Mouse (Mus musculus) intestine, embryonic 14.5 days (tissue): ENCODE data around the gene Ephb4. TPM values are rescaled to one million over a fixed set of nuclear protein-coding genes. Genes with fewer than 3 reads are reported as not detected.

Experiments
- ATAC-seq: fragments of 200-750 bp; cut with Nextera tagmentation; replicated peaks from 2 replicates; pipeline ENCODE4 v1.8.0; 2017; ENCODE audit warnings: low read depth, moderate number of reproducible peaks, moderate TSS enrichment, moderate library complexity; ENCODE audit not compliant: low FRiP score, low TSS enrichment
- DNase-seq: peaks from one replicate; pipeline ENCODE4 v3.0.0-alpha.2; 2018; ENCODE audit warnings: low spot score
- H3K27ac ChIP-seq: fragments of 300-500 bp; sonication (generic); 2 replicates; pipeline ENCODE4 v1.5.1; 2014; ENCODE audit warnings: low read depth, mild to moderate bottlenecking, control low read depth
- H3K27me3 ChIP-seq: fragments of 300-500 bp; sonication (generic); replicated peaks from 2 replicates; pipeline ENCODE4 v1.6.1; 2014; ENCODE audit warnings: low read length, control low read depth; ENCODE audit not compliant: control insufficient read depth, insufficient read depth
- H3K36me3 ChIP-seq: fragments of 300-500 bp; sonication (generic); 2 replicates; pipeline ENCODE4 v1.6.1; 2014; ENCODE audit warnings: low read length, control low read depth; ENCODE audit not compliant: control insufficient read depth, insufficient read depth
- H3K4me1 ChIP-seq: fragments of 300-500 bp; sonication (generic); replicated peaks from 2 replicates; pipeline ENCODE4 v1.6.1; 2014; ENCODE audit warnings: low read length, control low read depth, mixed read lengths; ENCODE audit not compliant: control insufficient read depth, insufficient read depth
- H3K4me2 ChIP-seq: fragments of 300-500 bp; sonication (generic); 2 replicates; pipeline ENCODE4 v1.6.1; 2014; ENCODE audit warnings: low read length
- H3K4me3 ChIP-seq: fragments of 300-500 bp; sonication (generic); 2 replicates; pipeline ENCODE4 v1.5.1; 2014; ENCODE audit warnings: low read depth, low read length, control low read depth, mixed read lengths
- H3K9ac ChIP-seq: fragments of 300-500 bp; sonication (generic); 2 replicates; pipeline ENCODE4 v1.6.1; 2014; ENCODE audit warnings: mild to moderate bottlenecking, low read length
- H3K9me3 ChIP-seq: fragments of 300-500 bp; sonication (generic); 2 replicates; pipeline ENCODE4 v1.6.1; 2016; ENCODE audit warnings: low read length, control low read depth; ENCODE audit not compliant: control insufficient read depth
- WGBS: fragments of 180-500 bp; shearing (Covaris S2); extraction: QIAGEN DNeasy Blood & Tissue Kit; methylation state at CpG from one replicate; pipeline ENCODE4 v1.1.7; 2014; 5-methylcytosine and 5-hydroxymethylcytosine counted together
- polyA plus RNA-seq: library from polyadenylated mRNA; unstranded; fragments of >200 nt; fragmentation: Nextera tagmentation; extraction: Ambion mirVana; gene quantifications from 2 replicates; pipeline ENCODE4 v1.2.1, GENCODE M21; 2014

The Ephb4 gene
- polyA plus RNA-seq, 1 experiment from 2014 or later = 51.3 TPM

DNA sequence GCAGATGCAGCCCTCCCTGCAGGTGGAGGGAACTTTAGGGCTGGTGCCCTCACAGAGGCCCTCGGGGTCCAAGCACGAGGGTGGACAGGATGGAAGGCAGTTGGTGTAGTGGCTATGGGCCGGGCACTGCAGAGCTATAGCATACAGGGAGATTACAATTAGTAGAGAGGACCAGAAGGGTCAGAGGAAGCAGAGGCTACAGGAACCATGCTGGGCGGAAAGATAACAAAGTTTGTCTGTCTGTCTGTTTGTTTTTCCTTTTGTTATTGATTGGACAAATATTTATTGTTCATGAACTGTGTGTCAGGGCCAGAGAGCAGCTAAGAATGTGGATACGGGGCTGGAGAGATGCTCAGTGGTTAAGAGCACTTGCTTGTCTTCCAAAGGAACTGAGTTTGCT, 64.3 kb downstream of the Ephb4 start:
- H3K4me3 ChIP-seq = no peak overlapping the region
- DNase-seq = no peak
- H3K4me2 ChIP-seq = no peak overlapping the region
- no peaks in the 10 kb centered on the region for H3K27me3 ChIP-seq
- H3K4me1 ChIP-seq = no peaks in the 10 kb centered on the region
- 39% methylated on average over 5 of the region's 5 CpGs for WGBS
- no peaks in the 10 kb centered on the region for H3K9me3 ChIP-seq
- no peak overlapping the region for H3K9ac ChIP-seq
- no peak overlapping the region for H3K27ac ChIP-seq
- no peak for ATAC-seq
- H3K36me3 ChIP-seq = no peaks in the 10 kb centered on the region

GRCm38 (mm10) chr5:137419105-137419504, 69.2 kb downstream of the Ephb4 start:
- Histone ChIP-seq H3K9ac (no peak overlapping the region), H3K4me3 (no peak overlapping the region), H3K9me3 (no peaks in the 10 kb centered on the region), H3K36me3 (no peaks in the 10 kb centered on the region), H3K27ac (no peak overlapping the region), H3K4me1 (no peaks in the 10 kb centered on the region), H3K4me2 (no peak overlapping the region), H3K27me3 (no peaks in the 10 kb centered on the region)
- 54% methylated on average over 9 of the region's 9 CpGs for WGBS
- DNase-seq (no peak), ATAC-seq (no peak)

- ATAC-seq = peak; percentile 41; the same call in 1 of the 2 replicates
These were observed 69.9 kb downstream of the Ephb4 start for GRCm38 (mm10) chr5:137419841-137420240.

DNA sequence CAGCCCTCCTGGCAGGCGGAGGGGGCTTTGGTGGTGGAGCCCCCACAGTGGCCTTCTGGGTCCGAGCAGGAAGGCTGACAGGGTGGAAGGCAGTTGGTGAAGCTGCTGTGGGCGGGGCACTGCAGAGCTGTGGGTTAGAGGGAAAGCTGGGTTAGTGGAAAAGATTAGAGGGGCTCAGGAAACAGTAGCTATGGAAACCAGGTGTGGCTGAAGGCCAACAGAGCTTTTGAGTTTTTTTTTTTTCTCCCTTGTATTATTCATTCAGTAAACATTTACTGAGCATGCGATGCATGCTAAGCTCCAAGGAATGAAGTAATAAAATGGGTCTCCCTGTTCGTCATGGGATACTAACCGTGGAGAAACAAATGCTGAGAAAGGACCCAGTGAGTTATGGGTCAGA, 75.7 kb downstream of the Ephb4 start:
- DNase-seq (no peak), ATAC-seq (no peak; the same call in 1 of the 2 replicates)
- H3K36me3 ChIP-seq = no peaks in the 10 kb centered on the region
- H3K27ac ChIP-seq = 0 out of 2 replicates have a peak overlapping the region, but pooled peaks have one; percentile 34
- no peaks in the 10 kb centered on the region for H3K9me3 ChIP-seq
- 45% methylated on average over 6 of the region's 6 CpGs for WGBS
- no peaks in the 10 kb centered on the region for H3K27me3 ChIP-seq
- H3K4me1 ChIP-seq = no peaks in the 10 kb centered on the region
- H3K4me2 ChIP-seq = no peak overlapping the region
- no peak overlapping the region for H3K9ac ChIP-seq
- H3K4me3 ChIP-seq = no peak overlapping the region

More at GRCm38 (mm10) chr5:137419841-137420240, 69.9 kb downstream of the Ephb4 start:
- H3K9me3 ChIP-seq = no peaks in the 10 kb centered on the region
- no peak overlapping the region for H3K4me3 ChIP-seq
- no peak overlapping the region for H3K27ac ChIP-seq
- H3K36me3 ChIP-seq = no peaks in the 10 kb centered on the region
- H3K27me3 ChIP-seq = no peaks in the 10 kb centered on the region
- H3K4me1 ChIP-seq = no peaks in the 10 kb centered on the region
- no peak for DNase-seq
- no peak overlapping the region for H3K4me2 ChIP-seq
- 62% methylated on average over 4 of the region's 4 CpGs for WGBS
- H3K9ac ChIP-seq = no peak overlapping the region

Other genes with a start within 250 kb of the Ephb4 start
- gene Trim56, start 233.9 kb upstream of the Ephb4 start, polyA plus RNA-seq = 8.5 and 9.7 TPM in 2 replicates
- 0.81 and 1.3 TPM in 2 replicates for gene Muc3, start 200.8 kb upstream of the Ephb4 start, polyA plus RNA-seq
- gene Muc3a, start 137.7 kb upstream of the Ephb4 start, polyA plus RNA-seq = 2.2 and 2.4 TPM in 2 replicates
- gene Ache, start 62.6 kb upstream of the Ephb4 start, polyA plus RNA-seq = 11.7 and 13.6 TPM in 2 replicates
- gene Ufsp1, start 55.5 kb upstream of the Ephb4 start, polyA plus RNA-seq = 8.9 and 10.6 TPM in 2 replicates
- 118 and 122 TPM in 2 replicates for gene Srrt, start 42.4 kb upstream of the Ephb4 start, polyA plus RNA-seq
- 73.3 and 77.7 TPM in 2 replicates for gene Trip6, start 35.7 kb upstream of the Ephb4 start, polyA plus RNA-seq
- 7.9 and 9.5 TPM in 2 replicates for gene Slc12a9, start 16.5 kb upstream of the Ephb4 start, polyA plus RNA-seq
- gene Zan, start 127.0 kb downstream of the Ephb4 start, polyA plus RNA-seq = 0.90 and 0.93 TPM in 2 replicates
- 58.8 and 65.1 TPM in 2 replicates for gene Pop7, start 152.4 kb downstream of the Ephb4 start, polyA plus RNA-seq
- gene Gigyf1, start 168.4 kb downstream of the Ephb4 start, polyA plus RNA-seq = 12.1 and 13.5 TPM in 2 replicates
- 0.71 and 0.80 TPM in 2 replicates for gene Epo, start 183.1 kb downstream of the Ephb4 start, polyA plus RNA-seq
- 390 and 430 TPM in 2 replicates for gene Gnb2, start 183.4 kb downstream of the Ephb4 start, polyA plus RNA-seq
- gene Actl6b, start 203.4 kb downstream of the Ephb4 start, polyA plus RNA-seq = 3.5 and 6.7 TPM in 2 replicates
- 0.34 and 0.38 TPM in 2 replicates for gene Tfr2, start 219.7 kb downstream of the Ephb4 start, polyA plus RNA-seq